Mouse (Mus musculus): ENCODE data around the gene Chrnb1.

DNA sequence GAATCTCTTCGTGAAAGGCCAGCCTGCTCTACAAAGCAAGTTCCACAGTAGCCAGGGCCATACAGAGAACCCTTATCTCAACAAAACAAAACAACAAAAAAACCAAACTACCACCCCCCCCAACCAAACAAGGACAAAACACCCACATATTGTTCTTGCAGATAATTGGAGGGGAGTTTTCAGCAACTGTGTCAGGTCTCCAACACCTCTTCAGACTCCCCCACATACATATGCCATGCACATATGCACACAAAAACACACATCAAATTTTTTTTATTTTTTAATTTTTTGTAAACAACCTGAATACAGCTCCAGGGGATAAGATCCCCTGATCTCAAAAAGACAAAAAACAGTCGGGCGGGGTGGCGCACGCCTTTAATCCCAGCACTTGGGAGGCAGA is 41.5 kb downstream of the Chrnb1 start:
- TF ChIP-seq POLR2A (IDR thresholded peaks at IDR 0.05; ENCODE audit: extremely low read depth, insufficient read depth, low read length) = no peak
- TF ChIP-seq CTCF (IDR thresholded peaks at IDR 0.05; ENCODE audit: low read depth, low read length) = no peak
